Mouse (Mus musculus) liver, embryonic 16.5 days (tissue): ENCODE data around the gene Ubr2. TPM values are rescaled to one million over a fixed set of nuclear protein-coding genes. Genes with fewer than 3 reads are reported as not detected.

ENCODE experiments used
- polyA plus RNA-seq: library from polyadenylated mRNA; unstranded; fragments of >200 nt; fragmentation: Nextera tagmentation; extraction: Ambion mirVana; gene quantifications from 2 replicates; pipeline ENCODE4 v1.2.1, GENCODE M21; 2015

The Ubr2 gene
- polyA plus RNA-seq, 1 experiment from 2014 or later = 9.5 TPM

Other genes with a start within 250 kb of the Ubr2 start
- 0.13 and 0.16 TPM in 2 replicates for gene Ptcra, start 246.8 kb downstream of the Ubr2 start, polyA plus RNA-seq
- 56.1 and 56.6 TPM in 2 replicates for gene 2310039H08Rik, start 237.9 kb downstream of the Ubr2 start, polyA plus RNA-seq
- gene Rpl7l1, start 227.9 kb downstream of the Ubr2 start, polyA plus RNA-seq = 68.9 and 72.2 TPM in 2 replicates
- 2.4 and 2.5 TPM in 2 replicates for gene Bicral, start 152.1 kb downstream of the Ubr2 start, polyA plus RNA-seq
- 15.5 and 16.3 TPM in 2 replicates for gene Tbcc, start 119.9 kb downstream of the Ubr2 start, polyA plus RNA-seq
- gene Prph2, start 100.1 kb downstream of the Ubr2 start, polyA plus RNA-seq = not detected in 2 replicates